Mouse (Mus musculus) MEL (cell line): ENCODE data around the gene Snrpb2.

Source experiments
- CTCF ChIP-seq, 3 experiments: IDR thresholded peaks in 2 of 3; conservative IDR thresholded peaks in 1 of 3; 2 replicates each; pipeline ENCODE4 v1.5.1; 2011 to 2012; ENCODE audit warnings: low read length in 3 of 3, low read depth in 2 of 3, mild to moderate bottlenecking in 2 of 3, improper control_type of control experiment in 1 of 3, inconsistent platforms in 1 of 3, mixed read lengths in 1 of 3, moderate library complexity in 1 of 3; ENCODE audit not compliant: control insufficient read depth in 1 of 3, insufficient read depth in 1 of 3, poor library complexity in 1 of 3, severe bottlenecking in 1 of 3
- ELF1 ChIP-seq: IDR thresholded peaks from 2 replicates; pipeline ENCODE4 v1.6.1; 2014; ENCODE audit warnings: low read depth, mild to moderate bottlenecking, inconsistent platforms, low read length, improper control_type of control experiment, moderate library complexity
- GABPA ChIP-seq: IDR thresholded peaks from 2 replicates; pipeline ENCODE4 v1.6.1; 2012; ENCODE audit warnings: low read depth, mild to moderate bottlenecking, inconsistent platforms, low read length, improper control_type of control experiment, moderate library complexity
- GATA1 ChIP-seq: IDR thresholded peaks from 2 replicates; pipeline ENCODE4 v1.6.1; 2011; ENCODE audit warnings: low read depth, low read length, improper control_type of control experiment
- KAT2A ChIP-seq: conservative IDR thresholded peaks from 2 replicates; pipeline ENCODE4 v1.6.1; 2012; ENCODE audit warnings: low read depth, low read length, improper control_type of control experiment, inconsistent platforms
- MAZ ChIP-seq: IDR thresholded peaks from 2 replicates; pipeline ENCODE4 v1.6.1; 2012; ENCODE audit warnings: low read depth, mild to moderate bottlenecking, inconsistent platforms, low read length, improper control_type of control experiment
- MYC ChIP-seq: IDR thresholded peaks from 2 replicates; pipeline ENCODE4 v1.6.1; 2011; ENCODE audit warnings: low read depth, mild to moderate bottlenecking, low read length, improper control_type of control experiment, moderate library complexity
- POLR2AphosphoS5 ChIP-seq: IDR thresholded peaks from 2 replicates; pipeline ENCODE4 v1.6.1; 2012; ENCODE audit warnings: low read depth, borderline replicate concordance, mild to moderate bottlenecking, inconsistent platforms, low read length, moderate library complexity, mixed read lengths
- SMC3 ChIP-seq: IDR thresholded peaks from 2 replicates; pipeline ENCODE4 v1.6.1; 2011; ENCODE audit warnings: low read depth, low read length, improper control_type of control experiment
- USF1 ChIP-seq: IDR thresholded peaks from 2 replicates; pipeline ENCODE4 v1.6.1; 2014; ENCODE audit warnings: low read depth, mild to moderate bottlenecking, inconsistent platforms, low read length, improper control_type of control experiment, moderate library complexity
- ZMIZ1 ChIP-seq: IDR thresholded peaks from 2 replicates; pipeline ENCODE4 v1.6.1; 2012; ENCODE audit warnings: low read depth, mild to moderate bottlenecking, inconsistent platforms, low read length, improper control_type of control experiment, moderate library complexity

- no peak for TF ChIP-seq CTCF (IDR thresholded peaks at IDR 0.05 in 2 of 3, conservative IDR thresholded peaks at IDR 0.05 in 1 of 3; ENCODE audit: control insufficient read depth in 1 of 3, insufficient read depth in 1 of 3, low read depth in 2 of 3, low read length in 3 of 3, poor library complexity in 1 of 3, severe bottlenecking in 1 of 3)
- TF ChIP-seq ZMIZ1, result no peak
- no peak for TF ChIP-seq ELF1
- no peak for TF ChIP-seq MAZ
- TF ChIP-seq MYC, result no peak
- TF ChIP-seq GATA1, result no peak
- no peak for TF ChIP-seq KAT2A
- no peak for TF ChIP-seq SMC3
- no peak for TF ChIP-seq POLR2AphosphoS5
- TF ChIP-seq GABPA, result no peak
- TF ChIP-seq USF1, result no peak
These were observed 38.6 kb upstream of the Snrpb2 start for GRCm38 (mm10) chr2:143024226-143024625.
